Mouse (Mus musculus) liver, adult (tissue): ENCODE results near the gene Tns1.

Source experiments
- GATA4 ChIP-seq: IDR thresholded peaks from 2 replicates; pipeline ENCODE4 v1.6.1; 2014; ENCODE audit warnings: mild to moderate bottlenecking, low read length; ENCODE audit not compliant: insufficient replicate concordance

The Tns1 gene

GRCm38 (mm10) chr1:74027559-74028091 is 96.6 kb downstream of the Tns1 start:
- peak; percentile 71; the same call in 1 of the 2 replicates for TF ChIP-seq GATA4

- TF ChIP-seq GATA4, result no peak
These were observed 97.5 kb downstream of the Tns1 start for GRCm38 (mm10) chr1:74026703-74027195.

GRCm38 (mm10) chr1:74025651-74026226 is 98.5 kb downstream of the Tns1 start:
- TF ChIP-seq GATA4, result no peak

GRCm38 (mm10) chr1:74025227-74025626 is 99.0 kb downstream of the Tns1 start:
- TF ChIP-seq GATA4, result no peak

GRCm38 (mm10) chr1:74024452-74025190 is 99.6 kb downstream of the Tns1 start:
- no peak for TF ChIP-seq GATA4

- TF ChIP-seq GATA4, result no peak
These were observed 101.3 kb downstream of the Tns1 start for GRCm38 (mm10) chr1:74022998-74023397.

- TF ChIP-seq GATA4, result no peak
These were observed 101.7 kb downstream of the Tns1 start for GRCm38 (mm10) chr1:74022536-74022935.

GRCm38 (mm10) chr1:74020235-74020634 is 104.0 kb downstream of the Tns1 start:
- no peak for TF ChIP-seq GATA4

- TF ChIP-seq GATA4, result no peak
These were observed 106.7 kb downstream of the Tns1 start for GRCm38 (mm10) chr1:74017399-74018172.

GRCm38 (mm10) chr1:74016618-74017017 is 107.6 kb downstream of the Tns1 start:
- peak; percentile 63; the same call in 1 of the 2 replicates for TF ChIP-seq GATA4

- TF ChIP-seq GATA4, result no peak
These were observed 108.6 kb downstream of the Tns1 start for GRCm38 (mm10) chr1:74015513-74016234.

GRCm38 (mm10) chr1:74014538-74015327 is 109.5 kb downstream of the Tns1 start:
- peak; percentile 49; the same call in 1 of the 2 replicates for TF ChIP-seq GATA4

- no peak for TF ChIP-seq GATA4
These were observed 110.8 kb downstream of the Tns1 start for GRCm38 (mm10) chr1:74013296-74014031.
